Mouse (Mus musculus): ENCODE results near the gene Fcrla.

The Fcrla gene

DNA sequence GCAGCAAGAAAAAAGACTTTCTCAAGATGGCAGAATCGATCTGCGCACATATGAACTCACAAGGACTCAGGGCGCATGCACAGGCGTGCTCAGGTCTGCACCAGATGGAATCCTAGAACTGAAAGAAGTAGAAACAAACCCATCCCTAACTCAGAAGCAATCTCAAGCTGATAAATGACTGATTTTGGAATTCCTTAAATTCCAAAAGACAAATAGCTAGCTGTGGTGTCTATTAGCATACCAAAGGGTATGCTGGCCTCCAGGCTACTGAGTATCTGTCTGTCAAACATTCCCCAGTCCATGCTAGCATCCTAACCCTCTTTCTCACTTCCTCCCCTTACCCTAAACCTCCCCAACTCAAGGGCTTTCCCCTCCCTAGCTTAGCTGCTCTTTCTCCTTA, 38.1 kb downstream of the Fcrla start:
- no peak for DNase-seq (ENCODE audit: low spot score)

DNA sequence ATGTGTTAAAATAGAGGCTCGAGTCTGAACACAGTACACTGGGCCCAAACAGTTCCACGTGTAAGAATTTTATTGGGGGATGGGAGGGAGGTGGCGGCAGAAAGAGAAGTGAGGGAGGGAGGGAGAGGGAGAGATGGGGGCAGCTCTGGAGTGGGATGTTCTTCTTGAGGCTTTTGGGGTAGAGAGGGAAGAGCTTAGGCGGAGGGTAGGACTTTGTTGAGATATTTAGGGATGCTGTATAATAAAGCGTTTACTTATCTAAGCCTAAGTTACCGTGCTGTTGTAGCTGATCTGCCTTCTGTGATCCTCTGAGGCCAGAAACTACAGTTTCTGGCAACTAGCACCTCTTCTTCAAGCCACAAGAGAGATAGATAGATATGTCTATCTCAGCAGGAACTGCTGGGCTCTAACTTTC, 41.3 kb downstream of the Fcrla start:
- no peak for DNase-seq (ENCODE audit: low spot score)

DNA sequence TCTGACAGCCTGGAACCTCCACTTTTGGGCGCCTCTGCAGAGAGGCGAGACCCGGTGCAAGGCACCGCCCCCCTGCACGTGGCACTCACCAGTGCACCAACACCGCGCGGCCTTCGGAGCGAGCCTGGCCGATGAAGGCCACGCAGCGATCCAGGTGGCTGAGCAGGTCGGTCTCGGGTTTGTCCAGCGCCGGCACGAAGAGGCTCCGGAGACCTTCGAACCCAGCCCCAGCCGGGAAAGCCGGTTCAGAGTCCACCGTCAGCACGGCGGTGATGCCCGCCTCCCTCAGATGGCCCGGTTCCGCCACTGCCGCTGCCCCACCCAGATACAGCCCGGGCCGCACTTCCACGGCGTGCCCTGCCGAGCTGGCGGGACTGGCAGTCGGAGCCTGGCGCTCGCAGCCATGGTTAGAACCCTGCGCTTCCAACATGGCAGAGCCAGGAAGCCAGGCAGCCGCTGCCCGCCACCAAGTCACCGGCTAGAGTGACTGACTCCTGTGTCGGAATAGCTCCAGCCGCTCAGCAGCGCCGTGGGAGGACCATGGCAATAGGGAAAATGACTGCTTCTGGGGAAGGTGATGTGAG, 42.3 kb downstream of the Fcrla start, which contains the start of the genes Gm26620 and Dusp12:
TSS of gene Gm26620 (plus strand) at position 88 of the 584 bp plus-strand sequence.
TSS of gene Dusp12 (minus strand) at position 563 of the 584 bp plus-strand sequence.
- peak; percentile 80 for DNase-seq (ENCODE audit: low spot score)

DNA sequence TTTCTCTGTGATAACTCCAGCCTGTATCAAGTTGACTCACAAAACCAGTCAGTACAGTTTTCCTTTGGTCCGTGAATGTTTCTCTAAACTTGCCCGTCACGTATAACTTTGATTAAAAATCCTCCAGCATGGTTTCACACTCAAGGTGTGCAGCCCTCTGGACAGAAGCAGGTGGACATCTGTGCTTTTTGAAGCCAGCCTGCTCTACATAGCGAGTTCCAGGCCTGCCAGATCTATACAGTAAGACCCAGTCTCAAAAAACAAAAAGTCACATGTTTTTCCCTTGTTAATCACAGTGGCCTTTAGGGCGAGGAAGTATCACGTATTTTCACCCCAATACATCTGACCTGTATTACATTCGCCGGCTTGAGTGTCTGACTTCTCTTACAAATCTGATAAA, 43.0 kb downstream of the Fcrla start:
- DNase-seq (ENCODE audit: low spot score): no peak

DNA sequence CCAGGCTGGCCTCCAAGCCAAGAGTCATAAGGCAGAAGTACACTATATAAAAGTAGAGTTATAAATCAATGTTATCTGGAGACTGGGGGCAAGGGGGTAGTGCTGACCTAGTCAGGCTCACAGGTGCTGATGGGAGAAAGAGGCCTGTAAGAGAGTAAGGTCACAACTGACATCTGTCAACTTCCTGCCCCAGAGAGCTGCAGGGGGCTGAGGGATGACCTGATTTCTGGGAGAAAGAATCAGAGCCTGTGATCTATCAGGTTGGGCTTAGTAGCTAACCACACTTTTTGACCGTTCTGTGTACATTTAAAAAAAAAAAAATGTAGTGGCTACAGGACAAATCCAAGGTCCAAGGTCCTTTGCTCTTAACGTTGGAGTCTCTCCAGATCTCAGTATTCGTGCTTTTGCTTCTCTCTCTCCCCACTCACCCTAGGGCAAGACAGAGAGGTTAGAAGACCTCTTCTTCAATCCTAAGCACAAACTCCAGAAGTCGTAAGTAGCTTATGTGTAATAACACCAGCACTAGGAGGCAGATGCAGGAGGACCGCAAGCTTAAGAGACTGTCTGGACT, 44.4 kb downstream of the Fcrla start:
- no peak for DNase-seq (ENCODE audit: low spot score)

DNA sequence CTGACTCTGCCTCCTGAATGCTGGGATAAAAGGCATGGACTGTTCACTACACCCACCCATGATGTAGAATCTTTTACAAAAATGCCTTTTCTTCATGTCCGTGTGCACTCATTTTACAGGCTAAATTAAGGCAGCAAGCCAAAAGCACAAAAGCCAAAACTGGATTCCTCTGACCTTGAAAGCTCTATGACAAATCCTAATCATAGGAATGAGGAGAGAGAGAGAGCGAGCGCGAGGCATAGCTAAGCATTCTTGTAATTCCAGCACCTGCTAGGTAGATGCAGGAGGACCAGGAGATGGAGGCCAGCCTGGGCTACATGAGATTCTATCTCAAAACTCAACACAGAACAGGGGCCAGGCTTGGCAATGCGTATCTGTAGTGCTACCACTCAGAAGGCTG, 50.5 kb downstream of the Fcrla start:
- no peak for DNase-seq (ENCODE audit: low spot score)

DNA sequence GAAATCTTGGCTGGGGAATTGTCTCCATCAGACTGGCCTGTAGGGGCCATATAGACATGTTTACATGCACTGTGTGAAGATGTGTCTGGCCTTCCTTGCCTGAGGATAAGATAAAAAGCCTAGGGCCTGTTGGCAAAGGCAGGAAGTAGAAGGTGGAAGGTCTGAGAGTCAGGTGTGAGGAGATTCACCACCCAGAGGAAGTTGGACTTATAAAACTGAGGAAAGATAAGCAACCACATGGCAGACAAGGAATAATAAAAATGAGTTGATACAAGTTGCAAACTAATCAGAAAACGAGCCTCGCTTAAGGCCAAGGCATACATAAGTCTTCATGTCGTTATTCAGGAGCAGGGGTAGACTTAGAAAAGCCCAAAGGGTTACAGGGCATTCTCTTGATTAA, 51.7 kb downstream of the Fcrla start:
- DNase-seq (ENCODE audit: low spot score): no peak

DNA sequence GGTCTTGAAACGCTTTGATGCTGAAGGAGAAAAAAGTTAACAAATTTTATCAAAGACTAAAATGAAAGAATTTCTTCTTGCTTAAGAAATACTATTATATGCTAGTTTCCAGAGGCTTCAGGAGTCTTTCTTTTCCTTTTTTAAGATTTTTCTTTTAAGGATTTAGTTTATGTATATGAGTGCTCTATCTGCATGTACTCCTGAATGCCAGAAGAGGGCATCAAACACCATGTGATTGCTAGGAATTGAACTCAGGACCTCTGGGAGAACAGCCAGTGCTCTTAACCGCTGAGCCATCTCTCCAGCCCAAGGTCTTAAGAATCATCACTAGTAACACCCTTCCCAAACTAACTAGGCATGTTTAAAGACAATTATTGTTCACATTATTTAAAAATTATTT, 55.4 kb downstream of the Fcrla start:
- no peak for DNase-seq (ENCODE audit: low spot score)

DNA sequence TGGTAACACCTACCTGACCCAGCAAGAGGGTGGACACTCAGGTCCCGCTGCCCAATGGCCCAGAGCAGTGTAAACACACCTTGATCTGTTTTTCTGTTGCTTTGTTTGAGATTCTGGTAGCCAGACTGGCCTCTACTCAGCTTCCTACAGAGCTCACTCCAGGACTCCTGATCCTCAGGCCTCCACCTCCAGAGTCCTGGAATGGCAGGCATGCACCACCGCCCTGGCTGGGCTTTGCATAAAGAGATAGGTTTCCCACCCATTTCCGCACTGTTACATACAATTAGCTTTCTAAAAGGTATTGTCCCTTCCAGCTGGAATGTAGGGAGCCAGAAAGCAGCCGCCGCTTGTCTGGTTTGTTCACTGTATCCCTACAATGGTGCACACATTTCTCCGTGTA, 56.0 kb downstream of the Fcrla start:
- no peak for DNase-seq (ENCODE audit: low spot score)

DNA sequence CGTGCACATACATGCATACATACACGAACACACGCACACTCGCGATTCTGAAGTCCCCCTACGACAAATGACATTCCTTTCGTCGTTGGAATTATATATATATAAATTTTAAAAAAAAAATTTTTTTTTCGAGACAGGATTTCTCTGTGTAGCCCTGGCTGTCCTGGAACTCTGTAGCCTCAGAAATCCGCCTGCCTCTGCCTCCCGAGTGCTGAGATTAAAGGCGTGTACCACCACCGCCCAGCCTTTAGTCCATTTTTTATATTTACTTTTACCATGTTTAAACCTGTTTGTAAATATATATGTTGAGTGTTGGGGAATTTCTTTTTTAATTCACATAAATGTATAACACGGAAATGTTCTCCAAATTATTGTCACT, 58.5 kb downstream of the Fcrla start:
- DNase-seq (ENCODE audit: low spot score): no peak

DNA sequence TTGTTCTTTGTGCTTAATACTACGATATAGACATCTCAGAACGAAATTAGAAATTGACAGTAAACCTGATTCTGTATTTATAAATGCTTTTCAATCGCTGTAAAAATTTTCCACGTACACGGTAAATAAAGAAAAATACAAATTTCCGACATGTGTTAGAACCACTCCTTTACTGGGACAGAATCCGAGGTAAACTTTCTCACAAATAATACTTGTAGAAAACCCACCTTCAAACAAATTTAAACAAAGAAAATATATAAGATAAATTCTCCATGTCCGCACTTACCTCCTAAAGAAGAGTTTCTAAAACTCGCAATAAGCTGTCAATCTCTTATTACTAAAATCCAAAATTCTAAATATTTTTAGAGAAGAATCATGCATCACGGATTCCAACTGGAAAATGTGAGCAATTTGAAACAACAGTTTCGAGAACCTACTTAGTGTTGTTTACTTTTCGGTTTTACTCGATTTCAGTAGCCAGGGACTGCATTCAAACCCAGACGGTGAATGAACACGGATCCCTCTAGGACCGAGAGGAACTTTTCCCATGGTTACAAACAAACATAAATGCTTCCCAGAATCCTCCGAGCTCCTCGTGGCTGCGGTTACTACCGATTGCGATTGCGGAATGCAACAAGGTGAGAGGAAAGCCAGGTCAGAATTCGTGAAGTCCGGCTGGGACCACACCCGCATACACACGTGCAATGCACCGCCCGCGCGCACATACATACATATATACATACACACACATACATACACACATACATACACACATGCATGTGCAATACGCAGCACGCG, 59.1 kb downstream of the Fcrla start:
- peak; percentile 65 for DNase-seq (ENCODE audit: low spot score)

DNA sequence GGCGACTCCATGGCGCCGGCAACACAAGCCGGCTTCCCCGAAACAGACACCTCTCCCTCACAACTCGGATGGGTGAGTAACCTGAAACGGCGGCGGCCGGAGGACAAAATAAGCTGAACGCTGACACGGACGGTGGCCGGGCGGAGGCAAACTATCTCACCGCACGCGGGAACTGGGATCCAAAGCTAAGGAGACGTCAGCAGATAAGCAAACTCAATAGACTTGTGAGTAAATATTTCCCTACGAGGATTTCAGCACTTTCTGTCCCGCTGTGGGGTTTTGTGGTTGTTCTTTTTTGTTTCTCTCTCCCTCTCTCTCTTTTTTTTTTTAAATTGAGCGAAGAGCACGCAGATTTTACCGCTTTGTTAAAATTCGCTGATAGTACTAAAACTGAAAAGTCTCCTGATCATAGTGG, 59.7 kb downstream of the Fcrla start, which contains the start of gene Atf6:
TSS of gene Atf6 (minus strand) at position 81 of the 415 bp plus-strand sequence.
- peak; percentile 88 for DNase-seq (ENCODE audit: low spot score)

Measured in left cerebral cortex, adult 11 months (tissue).